Mouse (Mus musculus) layer of hippocampus, adult 2 months (tissue): ENCODE measurements around the gene Sim2. TPM values are rescaled to one million over a fixed set of nuclear protein-coding genes. Genes with fewer than 3 reads are reported as not detected.

Experiments used
- DNase-seq, 2 experiments: peaks; one replicate each; pipeline ENCODE4 v3.0.0; 2022; ENCODE audit warnings: low spot score in 2 of 2
- H3K27ac ChIP-seq: fragments of 200-600 bp; 2 replicates; pipeline ENCODE4 v1.8.1; 2022
- H3K4me3 ChIP-seq: fragments of 200-600 bp; 2 replicates; pipeline ENCODE4 v1.8.1; 2022; ENCODE audit warnings: mild to moderate bottlenecking
- CTCF ChIP-seq: fragments of 200-600 bp; conservative IDR thresholded peaks from 2 replicates; pipeline ENCODE4 v1.8.1; 2022; ENCODE audit warnings: antibody characterized with exemption, mild to moderate bottlenecking, moderate library complexity
- total RNA-seq, 2 experiments: library from RNA; stranded (reverse); gene quantifications; 2 replicates each; pipeline ENCODE4 v1.2.3; 2021

Sim2 gene
- total RNA-seq, 2 experiments from 2014 or later = 0.28 to 0.64 TPM

DNA sequence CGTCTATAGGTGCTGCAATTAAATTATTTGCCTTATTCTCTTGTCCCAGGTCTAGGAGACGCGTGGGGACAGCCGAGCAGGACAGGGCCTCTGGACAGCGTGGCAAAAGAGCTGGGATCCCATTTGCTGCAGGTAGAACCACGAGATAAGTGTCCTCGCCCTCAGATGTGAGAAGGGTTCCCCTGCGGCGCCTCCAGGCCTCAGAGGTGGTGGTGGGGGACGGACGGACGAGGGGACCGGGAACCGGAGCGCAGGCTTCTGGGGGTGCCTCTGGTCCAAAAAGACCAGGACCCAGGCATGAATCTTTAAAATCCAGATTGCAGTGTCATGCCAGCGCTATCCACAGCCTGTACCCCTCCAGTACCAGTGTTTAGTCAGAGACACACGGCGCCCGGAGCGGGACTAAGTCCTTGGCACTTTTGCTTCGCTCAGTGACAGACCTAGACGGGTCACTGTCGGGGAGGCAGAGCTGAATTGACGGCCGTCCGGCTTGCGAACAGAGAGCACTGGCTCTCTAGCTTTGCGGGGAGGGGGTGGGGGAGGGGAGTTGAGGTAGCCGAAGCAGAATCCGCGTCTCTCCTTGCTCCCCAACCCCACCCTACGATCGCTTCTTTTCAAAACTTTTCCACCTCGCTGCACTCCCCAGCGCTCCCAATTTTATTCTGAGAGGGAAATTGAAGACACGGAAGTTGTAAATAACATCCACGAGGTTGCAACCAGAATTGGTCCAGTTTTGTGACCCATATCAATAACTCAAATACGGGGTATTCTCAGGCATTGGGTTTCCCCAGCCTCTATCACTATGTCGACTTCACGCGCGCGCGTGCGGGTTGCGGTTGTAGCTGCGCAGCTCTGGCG is 9.7 kb downstream of the Sim2 start:
- H3K4me3 ChIP-seq = no peak overlapping the region
- DNase-seq = no peak
- no peak for TF ChIP-seq CTCF
- no peak overlapping the region for H3K27ac ChIP-seq

GRCm38 (mm10) chr16:94095109-94095822 is 10.5 kb downstream of the Sim2 start:
- no peak for DNase-seq
- TF ChIP-seq CTCF = no peak
- Histone ChIP-seq H3K4me3 (no peak overlapping the region), H3K27ac (no peak overlapping the region)

- TF ChIP-seq CTCF = no peak
- no peak overlapping the region for H3K27ac ChIP-seq
- no peak for DNase-seq
- no peak overlapping the region for H3K4me3 ChIP-seq
Measured at GRCm38 (mm10) chr16:94096479-94096878, 11.7 kb downstream of the Sim2 start.

GRCm38 (mm10) chr16:94097724-94098455 is 13.2 kb downstream of the Sim2 start:
- no peak overlapping the region for H3K4me3 ChIP-seq
- H3K27ac ChIP-seq = no peak overlapping the region
- no peak for TF ChIP-seq CTCF
- no peak for DNase-seq

GRCm38 (mm10) chr16:94113160-94113559 is 28.4 kb downstream of the Sim2 start:
- H3K4me3 ChIP-seq = no peak overlapping the region
- H3K27ac ChIP-seq = no peak overlapping the region
- no peak for DNase-seq
- no peak for TF ChIP-seq CTCF

GRCm38 (mm10) chr16:94114693-94115092 is 30.0 kb downstream of the Sim2 start:
- TF ChIP-seq CTCF = no peak
- Histone ChIP-seq H3K4me3 (no peak overlapping the region), H3K27ac (no peak overlapping the region)
- DNase-seq = no peak

GRCm38 (mm10) chr16:94117333-94117732 is 32.6 kb downstream of the Sim2 start:
- Histone ChIP-seq H3K4me3 (no peak overlapping the region), H3K27ac (no peak overlapping the region)
- DNase-seq = no peak
- TF ChIP-seq CTCF = no peak

DNA sequence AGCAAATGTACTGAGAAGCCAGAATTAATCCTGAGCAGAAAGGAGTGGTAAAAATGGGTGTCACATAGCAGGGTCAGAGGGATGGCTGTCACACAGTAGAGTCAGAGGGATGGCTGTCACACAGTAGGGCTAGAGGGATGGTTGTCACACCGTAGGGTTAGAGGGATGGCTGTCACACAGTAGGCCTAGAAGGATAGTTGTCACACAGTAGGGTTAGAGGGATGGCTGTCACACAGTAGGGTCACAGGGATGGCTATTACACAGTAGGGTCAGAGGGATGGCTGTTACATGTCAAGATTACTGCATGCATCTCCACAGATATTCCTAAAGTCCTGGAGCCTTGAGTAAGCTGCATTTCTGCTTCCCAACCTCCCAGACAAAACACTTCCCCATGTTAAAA is 33.7 kb downstream of the Sim2 start:
- H3K27ac ChIP-seq = no peak overlapping the region
- TF ChIP-seq CTCF = no peak
- DNase-seq = no peak
- no peak overlapping the region for H3K4me3 ChIP-seq

GRCm38 (mm10) chr16:94122347-94122746 is 37.6 kb downstream of the Sim2 start:
- no peak for DNase-seq
- no peak overlapping the region for H3K27ac ChIP-seq
- no peak for TF ChIP-seq CTCF

DNA sequence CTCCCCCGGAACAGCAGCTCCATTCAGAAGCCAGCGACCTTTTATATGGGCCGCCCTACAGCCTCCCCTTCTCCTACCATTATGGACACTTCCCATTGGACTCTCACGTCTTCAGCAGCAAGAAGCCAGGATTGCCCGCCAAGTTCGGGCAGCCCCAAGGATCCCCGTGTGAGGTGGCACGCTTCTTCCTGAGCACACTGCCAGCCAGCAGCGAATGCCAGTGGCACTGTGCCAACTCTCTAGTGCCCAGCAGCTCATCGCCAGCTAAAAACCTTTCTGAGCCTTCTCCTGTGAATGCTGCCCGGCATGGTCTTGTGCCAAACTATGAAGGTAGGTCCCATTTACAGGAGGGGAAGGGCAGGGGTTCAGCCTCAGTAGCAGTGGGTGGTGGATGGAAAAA is 38.5 kb downstream of the Sim2 start:
- H3K27ac ChIP-seq = no peak overlapping the region
- H3K4me3 ChIP-seq = no peak overlapping the region
- no peak for TF ChIP-seq CTCF
- DNase-seq = peak in 1 of 2 experiments; percentile 12

More at GRCm38 (mm10) chr16:94122347-94122746, 37.6 kb downstream of the Sim2 start:
- H3K4me3 ChIP-seq = no peak overlapping the region

DNA sequence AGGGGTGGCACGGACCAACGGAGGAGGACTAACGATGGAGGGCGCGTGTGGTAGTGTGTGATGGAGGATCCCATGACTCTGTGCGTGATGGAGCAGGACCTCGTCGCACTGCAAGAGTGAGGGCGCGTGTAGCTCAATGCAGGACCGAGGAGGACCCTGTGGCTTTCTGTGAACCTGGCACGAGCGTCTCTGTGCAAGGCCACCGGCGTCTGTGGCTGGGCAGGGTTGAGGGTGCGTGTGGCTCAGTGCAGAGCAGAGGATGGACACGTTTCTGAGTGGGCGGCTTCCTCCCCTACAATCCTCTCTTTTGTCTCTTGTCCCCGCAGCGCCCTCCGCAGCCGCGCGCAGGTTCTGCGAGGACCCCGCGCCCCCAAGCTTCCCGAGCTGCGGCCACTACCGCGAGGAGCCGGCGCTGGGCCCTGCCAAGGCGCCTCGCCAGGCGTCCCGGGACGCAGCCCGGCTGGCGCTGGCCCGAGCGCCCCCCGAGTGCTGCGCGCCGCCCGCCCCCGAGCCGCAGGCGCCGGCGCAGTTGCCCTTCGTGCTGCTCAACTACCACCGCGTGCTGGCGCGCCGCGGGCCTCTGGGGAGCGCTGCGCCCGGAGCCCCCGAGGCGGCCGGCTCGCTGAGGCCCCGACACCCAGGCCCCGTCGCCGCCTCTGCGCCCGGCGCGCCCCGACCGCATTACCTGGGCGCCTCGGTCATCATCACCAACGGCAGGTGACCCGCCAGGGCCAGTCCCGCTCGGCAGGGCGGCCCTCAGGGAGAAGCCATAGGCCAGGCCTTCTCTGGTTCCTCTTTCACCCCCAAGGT is 40.6 kb downstream of the Sim2 start:
- peak overlapping the region; percentile 83 for H3K27ac ChIP-seq
- no peak for TF ChIP-seq CTCF
- peak overlapping the region; percentile 53 for H3K4me3 ChIP-seq
- peak; percentile 12 to 33 for DNase-seq

DNA sequence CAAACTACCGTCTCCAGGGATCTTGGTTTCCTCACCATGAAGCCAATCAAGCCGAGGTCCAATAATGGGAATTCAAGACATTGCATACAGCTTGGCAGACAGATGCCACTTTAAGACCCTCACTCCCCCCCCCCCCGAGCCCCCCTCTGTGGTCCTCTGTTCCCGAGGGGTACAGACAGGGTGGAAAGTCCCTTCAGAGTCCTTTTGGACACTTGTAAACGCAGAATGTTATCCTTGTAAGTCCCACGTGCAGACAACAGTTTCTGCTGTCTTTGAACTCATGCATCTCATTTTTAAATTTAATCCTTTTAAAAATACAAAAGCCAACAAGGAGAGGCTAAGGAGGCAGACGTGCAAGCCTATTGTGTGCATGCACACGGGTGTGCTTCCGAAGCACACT is 41.5 kb downstream of the Sim2 start:
- Histone ChIP-seq H3K27ac (no peak overlapping the region), H3K4me3 (no peak overlapping the region)
- no peak for TF ChIP-seq CTCF
- no peak for DNase-seq
